Mouse (Mus musculus) MN1 (cell line): ENCODE results near the gene Tmem209.
A peak's percentile ranks its signal among the peaks of the same experiment; 100 is the strongest.

Experiments
- DNase-seq: peaks from one replicate; pipeline ENCODE4 v3.0.0-alpha.2; 2016; ENCODE audit warnings: low spot score

Gene Tmem209

DNA sequence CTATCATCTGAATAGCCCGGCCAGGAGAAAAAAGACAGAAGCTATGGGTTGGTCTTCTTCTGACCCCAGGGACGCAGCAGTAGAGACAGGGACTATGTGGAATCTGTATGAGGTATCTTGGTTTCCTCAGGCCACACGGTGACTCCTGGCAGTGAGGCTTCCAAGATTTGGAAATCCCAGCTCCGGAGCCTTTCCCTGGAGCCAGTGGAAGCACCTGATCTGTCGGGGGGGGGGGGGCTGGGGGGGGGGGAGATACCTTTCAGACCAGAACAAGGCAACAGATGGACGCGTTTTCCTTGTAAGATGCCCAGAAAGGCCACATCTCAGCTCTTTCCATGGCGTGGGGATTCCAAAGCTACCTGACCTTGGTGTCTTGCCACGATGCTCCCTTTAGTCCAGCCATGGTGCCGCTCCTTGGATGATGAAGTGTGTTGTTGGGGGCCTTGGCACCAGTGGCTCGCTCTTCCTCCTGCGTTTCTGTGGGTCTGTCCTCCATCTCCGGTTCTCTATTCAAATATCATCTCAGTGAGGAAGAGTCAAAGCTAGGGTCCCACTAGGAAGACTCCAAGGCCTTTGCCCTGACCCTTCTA lies 47.7 kb downstream of the Tmem209 start:
- no peak for DNase-seq

- peak; percentile 45 for DNase-seq
Observed at GRCm38 (mm10) chr6:30460750-30461446, 48.7 kb downstream of the Tmem209 start.

GRCm38 (mm10) chr6:30459811-30460749 lies 49.5 kb downstream of the Tmem209 start:
- no peak for DNase-seq

DNA sequence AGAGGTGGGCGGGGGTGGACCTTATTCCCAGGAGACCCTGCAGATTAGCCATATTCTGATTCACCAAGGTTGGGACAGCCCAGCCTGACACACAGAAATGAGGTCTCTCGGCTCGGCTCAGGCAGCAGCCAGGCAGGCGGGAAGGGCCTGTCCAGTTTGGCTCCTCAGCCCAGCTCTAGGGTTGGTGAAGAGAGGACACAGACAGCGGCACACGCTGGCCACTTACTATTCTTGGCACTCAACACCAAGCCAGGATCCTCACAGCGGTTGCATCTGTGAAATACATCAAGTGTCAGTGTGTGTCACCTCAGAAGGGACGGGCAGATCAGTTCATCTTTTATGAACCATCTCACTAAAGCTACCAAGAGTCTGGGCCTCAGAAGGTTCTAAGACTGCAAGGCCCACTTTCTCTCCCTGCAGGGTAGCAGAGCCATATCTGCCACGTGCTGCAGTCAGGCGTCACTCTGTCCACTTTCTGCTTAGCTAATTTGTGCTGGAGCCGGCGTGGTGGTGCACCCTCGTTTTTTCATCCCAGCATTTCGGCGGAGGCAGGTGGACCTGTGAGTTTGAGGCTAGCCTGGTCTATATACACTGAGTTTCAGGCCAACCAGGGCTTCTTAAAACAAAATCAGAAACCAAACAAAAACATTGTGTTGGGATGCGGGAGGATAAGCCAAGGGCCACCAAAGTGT lies 50.4 kb downstream of the Tmem209 start:
- DNase-seq: no peak

DNA sequence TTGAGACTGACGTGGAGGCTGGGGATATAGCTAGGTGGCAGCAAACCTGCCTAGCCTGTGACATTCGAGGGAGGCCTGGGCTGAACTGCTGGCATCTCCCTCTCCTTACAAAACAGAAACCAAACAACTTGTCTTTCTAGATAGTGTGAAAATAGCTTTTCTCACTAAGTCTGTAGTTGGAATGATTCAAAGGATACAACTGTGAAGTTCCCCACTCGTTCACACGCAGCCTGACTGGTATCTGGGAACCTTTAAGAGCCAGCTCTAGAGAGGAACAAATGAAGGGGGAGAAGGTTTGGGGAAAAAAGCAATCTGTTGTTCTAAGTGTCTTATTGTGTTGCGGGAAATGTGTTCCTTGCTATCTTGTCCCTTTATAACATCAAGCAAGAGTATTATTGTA lies 51.0 kb downstream of the Tmem209 start:
- no peak for DNase-seq

GRCm38 (mm10) chr6:30456991-30457390 lies 52.6 kb downstream of the Tmem209 start:
- DNase-seq: no peak

DNA sequence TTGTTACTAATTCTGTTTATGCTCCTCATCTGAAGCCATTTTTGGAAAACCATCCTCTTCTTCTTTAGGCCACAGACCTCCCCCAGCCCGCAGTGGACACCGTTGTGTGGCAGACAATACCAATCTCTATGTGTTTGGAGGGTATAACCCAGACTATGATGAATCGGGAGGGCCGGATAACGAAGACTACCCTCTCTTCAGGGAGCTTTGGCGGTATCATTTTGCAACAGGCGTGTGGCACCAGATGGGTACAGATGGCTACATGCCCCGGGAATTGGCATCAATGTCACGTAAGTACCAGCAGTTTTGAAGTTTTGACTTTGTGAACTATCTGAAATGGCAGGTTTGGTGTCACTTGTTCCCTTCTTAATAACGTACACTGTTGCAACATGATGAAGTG lies 70.0 kb downstream of the Tmem209 start:
- no peak for DNase-seq

- DNase-seq: no peak
Observed at GRCm38 (mm10) chr6:30437054-30437453, 72.5 kb downstream of the Tmem209 start.

DNA sequence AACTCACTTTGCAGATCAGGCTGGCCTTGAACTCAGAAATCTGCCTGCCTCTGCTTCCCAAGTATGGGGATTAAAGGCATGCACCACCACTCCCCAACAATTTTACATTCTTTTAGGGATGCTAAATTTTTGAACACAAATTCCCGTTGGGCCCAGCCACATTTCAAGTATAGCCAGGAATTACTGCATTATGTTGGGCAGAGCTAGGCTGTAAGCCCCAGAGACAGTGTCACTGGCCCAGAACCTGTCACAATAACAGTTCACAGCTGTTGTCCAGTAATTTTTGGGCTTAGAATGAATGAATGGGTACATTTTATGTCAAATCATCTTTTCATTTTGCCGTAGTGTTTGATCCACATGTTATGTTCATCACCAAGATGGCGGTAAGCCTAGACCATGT lies 73.1 kb downstream of the Tmem209 start:
- DNase-seq: no peak

- DNase-seq: no peak
Observed at GRCm38 (mm10) chr6:30432461-30433192, 77.0 kb downstream of the Tmem209 start.
